Mouse (Mus musculus) erythroblast, embryonic 14.5 days (primary cell): Measurements from ENCODE around the gene Rep15. TPM values are rescaled to one million over a fixed set of nuclear protein-coding genes. Genes with fewer than 3 reads are reported as not detected.

Experiments used
- H3K27me3 ChIP-seq: 2 replicates; pipeline ENCODE4 v1.6.1; 2012; ENCODE audit warnings: inconsistent platforms; ENCODE audit not compliant: control insufficient read depth
- H3K36me3 ChIP-seq: 2 replicates; pipeline ENCODE4 v1.6.1; 2012; ENCODE audit warnings: mild to moderate bottlenecking, inconsistent platforms; ENCODE audit not compliant: control insufficient read depth
- H3K4me1 ChIP-seq: 2 replicates; pipeline ENCODE4 v1.6.1; 2012; ENCODE audit warnings: inconsistent platforms; ENCODE audit not compliant: control insufficient read depth
- H3K4me3 ChIP-seq: replicated peaks from 2 replicates; pipeline ENCODE3; 2012; ENCODE audit warnings: moderate library complexity, mild to moderate bottlenecking, inconsistent platforms
- H3K9me3 ChIP-seq: 2 replicates; pipeline ENCODE4 v1.6.1; 2012; ENCODE audit warnings: low read length, inconsistent platforms, mixed read lengths; ENCODE audit not compliant: control insufficient read depth
- GATA1 ChIP-seq: IDR thresholded peaks from 2 replicates; pipeline ENCODE4 v1.6.1; 2012; ENCODE audit warnings: low read length, inconsistent platforms, mixed read lengths
- TAL1 ChIP-seq: IDR thresholded peaks from 3 replicates; pipeline ENCODE4 v1.6.1; 2012; ENCODE audit warnings: low read length, inconsistent platforms, mixed read lengths
- polyA plus RNA-seq: library from polyadenylated mRNA; stranded (reverse); fragments of >175 nt; gene quantifications from 2 replicates; pipeline ENCODE4 v1.2.3, GENCODE M21; 2012

Rep15 gene
- polyA plus RNA-seq, 1 experiment, result not detected

DNA sequence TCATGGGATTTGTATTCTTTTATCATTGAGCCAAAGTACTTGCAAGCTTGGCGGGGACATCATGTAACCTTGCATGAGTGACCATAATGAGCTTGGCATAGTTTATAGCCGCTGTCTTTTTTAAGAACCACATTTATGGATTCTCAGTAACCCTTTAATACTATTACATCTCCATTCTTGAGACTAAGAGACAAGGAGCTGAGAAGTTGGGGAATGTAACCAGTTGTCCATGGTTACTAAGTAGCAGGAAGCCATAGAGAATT lies 9.3 kb upstream of the Rep15 start:
- no peak overlapping the region for H3K4me3 ChIP-seq
- H3K36me3 ChIP-seq, result peaks cover 2% of the 10 kb centered on the region; the same call in 1 of the 2 replicates
- 0 out of 2 replicates have a peak, but pooled peaks cover 3% of the 10 kb centered on the region for H3K4me1 ChIP-seq
- TF ChIP-seq TAL1 (no peak), GATA1 (no peak)
- H3K9me3 ChIP-seq, result no peaks in the 10 kb centered on the region
- no peaks in the 10 kb centered on the region for H3K27me3 ChIP-seq

DNA sequence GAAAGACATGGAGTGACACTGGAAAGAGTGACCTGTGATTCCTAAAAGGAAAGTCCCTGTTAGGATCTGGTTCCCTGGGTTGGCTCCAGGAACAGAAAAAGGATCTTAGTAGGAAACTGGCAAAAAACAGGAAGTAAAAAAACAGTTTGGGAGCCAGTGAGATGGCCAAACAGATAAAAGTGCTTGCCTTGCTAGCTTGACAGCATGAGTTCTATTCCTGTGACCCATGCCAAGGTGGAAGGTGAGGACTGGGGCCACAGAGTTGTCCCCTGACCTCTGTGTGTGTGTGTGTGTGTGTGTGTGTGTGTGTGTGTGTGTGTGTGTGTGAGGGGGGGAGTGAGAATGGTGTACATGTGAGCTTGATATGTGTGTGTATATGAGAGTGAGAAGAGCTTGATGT lies 8.8 kb upstream of the Rep15 start:
- TF ChIP-seq GATA1 (no peak), TAL1 (no peak)
- peaks cover 2% of the 10 kb centered on the region; the same call in 1 of the 2 replicates for H3K36me3 ChIP-seq
- H3K4me1 ChIP-seq, result 0 out of 2 replicates have a peak, but pooled peaks cover 3% of the 10 kb centered on the region
- H3K27me3 ChIP-seq, result no peaks in the 10 kb centered on the region
- H3K9me3 ChIP-seq, result no peaks in the 10 kb centered on the region
- H3K4me3 ChIP-seq, result no peak overlapping the region

DNA sequence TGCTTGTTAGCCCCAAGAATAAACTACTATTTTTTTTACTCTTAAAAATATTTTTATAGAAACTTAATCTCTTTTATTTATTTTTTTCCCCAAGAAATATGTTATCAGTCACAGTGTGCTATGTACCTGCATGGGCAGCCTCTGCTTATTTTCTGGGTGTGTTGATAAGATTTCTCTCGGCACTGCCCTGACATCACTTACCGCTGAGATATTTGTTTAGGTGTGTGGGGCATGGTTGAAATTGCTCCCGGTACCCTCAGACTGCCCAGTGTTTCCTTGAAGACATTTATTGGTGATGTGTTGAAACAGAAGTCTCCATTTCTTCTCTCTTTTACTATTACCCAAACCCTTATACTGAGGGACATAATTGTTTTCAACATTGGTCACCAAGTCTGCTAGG lies 7.6 kb upstream of the Rep15 start:
- TF ChIP-seq GATA1 (no peak), TAL1 (no peak)
- H3K4me3 ChIP-seq, result no peak overlapping the region
- H3K9me3 ChIP-seq, result no peaks in the 10 kb centered on the region
- H3K4me1 ChIP-seq, result 0 out of 2 replicates have a peak, but pooled peaks cover 2% of the 10 kb centered on the region
- no peaks in the 10 kb centered on the region for H3K27me3 ChIP-seq
- peaks cover 4% of the 10 kb centered on the region; the same call in 1 of the 2 replicates for H3K36me3 ChIP-seq

DNA sequence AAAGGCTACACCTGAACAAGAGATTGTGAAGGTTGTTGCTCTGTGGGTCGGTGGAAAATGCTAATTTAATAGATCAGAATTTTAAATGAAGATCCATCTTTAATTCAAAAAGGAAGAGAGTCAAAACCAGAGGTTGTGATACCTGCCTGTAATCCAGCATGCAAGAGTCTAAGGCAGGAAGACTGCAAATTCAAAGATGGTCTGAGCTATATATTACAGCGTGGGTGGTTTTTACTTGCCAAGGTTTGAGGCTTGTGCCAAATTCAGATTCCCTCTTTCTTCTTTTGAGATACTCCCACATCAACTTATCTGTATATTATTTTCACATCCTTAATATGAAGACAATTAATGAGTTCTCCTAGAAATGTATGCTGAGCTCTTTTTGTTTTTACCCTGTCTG lies 4.0 kb upstream of the Rep15 start:
- Histone ChIP-seq H3K4me3 (no peak overlapping the region), H3K9me3 (no peaks in the 10 kb centered on the region), H3K36me3 (peaks cover 6% of the 10 kb centered on the region; the same call in 1 of the 2 replicates), H3K4me1 (no peaks in the 10 kb centered on the region), H3K27me3 (no peaks in the 10 kb centered on the region)
- no peak for TF ChIP-seq TAL1
- no peak for TF ChIP-seq GATA1

DNA sequence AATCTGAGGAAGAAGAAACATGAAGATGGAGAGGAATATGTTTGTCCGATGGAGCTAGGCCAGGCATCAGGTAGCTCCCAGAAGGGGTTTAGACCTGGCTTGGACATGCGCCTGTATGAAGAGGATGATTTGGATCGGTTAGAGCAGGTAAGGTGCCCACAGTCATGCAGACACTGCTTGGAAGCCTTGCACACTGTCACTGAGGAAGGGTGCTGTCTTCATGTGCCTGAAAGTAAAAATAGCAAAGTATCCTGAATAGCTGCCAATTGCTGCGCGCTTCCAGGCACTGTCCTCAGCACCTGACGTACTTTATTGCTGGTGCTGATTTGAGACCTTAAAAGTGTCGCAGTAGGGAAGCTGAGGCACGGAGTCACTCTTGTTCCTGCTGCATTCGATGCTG lies 2.8 kb upstream of the Rep15 start:
- TF ChIP-seq GATA1, result no peak
- no peak overlapping the region for H3K4me3 ChIP-seq
- peaks cover 6% of the 10 kb centered on the region; the same call in 1 of the 2 replicates for H3K36me3 ChIP-seq
- no peaks in the 10 kb centered on the region for H3K27me3 ChIP-seq
- H3K4me1 ChIP-seq, result no peaks in the 10 kb centered on the region
- H3K9me3 ChIP-seq, result no peaks in the 10 kb centered on the region

DNA sequence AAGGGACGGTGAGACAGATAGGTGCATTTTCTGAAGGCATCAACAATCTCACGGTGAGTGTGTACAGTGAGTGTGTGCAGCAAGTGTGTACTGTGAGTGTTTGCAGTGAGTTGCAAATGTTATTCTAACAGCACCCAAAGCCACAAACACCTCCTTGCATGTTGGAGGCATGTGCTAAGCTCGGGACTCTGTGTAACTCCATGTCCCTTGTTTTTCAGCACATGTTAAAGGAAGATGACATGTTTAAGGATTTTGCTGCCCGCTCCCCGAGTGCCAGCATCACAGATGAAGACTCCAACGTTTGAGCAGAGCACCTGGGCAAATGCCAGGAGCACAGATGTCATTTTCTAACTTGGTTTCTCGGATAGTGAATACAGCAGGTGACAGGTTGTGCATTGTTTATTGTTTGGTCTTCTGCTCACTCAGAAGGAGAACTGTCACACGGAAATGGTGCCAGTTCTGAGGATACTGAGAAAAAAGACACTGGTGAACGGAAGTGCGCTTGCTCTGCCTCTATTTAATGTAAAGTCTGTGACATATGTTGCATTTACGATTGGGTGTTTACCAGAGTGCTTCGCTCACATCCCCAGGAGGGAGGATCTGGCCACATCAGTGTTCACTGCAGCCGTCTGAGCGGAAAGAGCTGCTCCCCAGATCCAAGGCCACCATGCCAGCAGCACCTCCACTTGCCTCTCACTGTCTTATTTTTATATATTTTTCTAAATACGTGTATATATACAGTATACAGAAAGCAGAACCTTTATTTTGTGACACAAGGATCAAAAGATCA lies 2.1 kb upstream of the Rep15 start:
- TF ChIP-seq TAL1, result no peak
- TF ChIP-seq GATA1, result no peak
- Histone ChIP-seq H3K4me3 (no peak overlapping the region), H3K36me3 (peaks cover 6% of the 10 kb centered on the region; the same call in 1 of the 2 replicates), H3K4me1 (no peaks in the 10 kb centered on the region), H3K9me3 (no peaks in the 10 kb centered on the region), H3K27me3 (no peaks in the 10 kb centered on the region)

DNA sequence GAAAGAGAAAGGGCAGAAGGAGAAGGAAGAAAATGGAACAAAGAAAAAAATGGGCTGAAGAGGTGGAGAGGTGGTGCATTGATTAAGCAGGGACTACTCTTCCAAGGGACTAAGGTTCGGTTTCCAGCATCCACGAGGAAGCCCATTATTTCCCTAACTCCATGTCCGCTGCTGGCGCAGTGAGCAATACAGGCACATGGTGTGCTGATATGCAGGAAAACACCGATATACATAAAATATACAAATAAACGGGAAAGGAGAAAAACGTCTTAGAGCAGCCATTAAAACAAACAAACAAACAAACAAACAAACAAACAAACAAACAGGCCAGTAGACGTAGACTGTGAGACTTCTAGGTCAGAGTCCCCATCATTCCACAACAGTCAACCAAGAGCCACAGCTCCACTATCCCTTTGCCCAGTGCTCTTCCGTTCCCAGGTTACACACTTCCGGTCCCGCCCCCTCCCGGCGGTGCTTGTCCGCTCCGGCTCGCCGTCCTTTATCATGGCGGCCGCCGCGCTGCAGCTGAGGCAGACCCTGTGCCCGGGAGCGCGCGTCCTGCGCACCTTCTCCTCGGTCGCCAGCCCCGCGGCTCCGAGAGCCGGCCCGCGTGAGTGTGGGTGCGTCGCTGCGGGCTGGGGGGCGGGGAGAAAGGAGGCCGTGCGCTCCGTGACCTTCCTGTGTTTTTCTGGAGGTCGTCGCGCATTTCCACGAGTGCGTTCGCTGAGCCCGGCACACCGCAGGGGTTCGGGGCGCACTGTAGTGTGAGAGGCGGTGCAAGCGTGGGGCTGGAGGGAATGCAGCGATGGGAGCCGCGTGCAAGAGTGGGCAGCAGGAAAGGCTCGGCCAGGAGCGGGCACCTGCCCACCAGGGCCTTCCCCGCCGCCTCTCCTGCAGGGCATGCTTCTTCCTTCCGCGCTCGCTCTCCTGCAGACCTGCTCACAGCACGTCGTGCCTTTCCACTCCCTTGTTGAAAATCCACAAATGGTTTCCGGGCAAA lies 10.2 kb downstream of the Rep15 start, which contains the start of gene Mrps35:
Gene Mrps35, plus strand, starts transcription at position 474 of the 1,000 bp plus-strand sequence.
- Histone ChIP-seq H3K36me3 (peaks cover 11% of the 10 kb centered on the region), H3K4me1 (peaks cover 25% of the 10 kb centered on the region), H3K4me3 (peak within 1 kb of the TSS; percentile 97), H3K9me3 (no peaks in the 10 kb centered on the region), H3K27me3 (peaks cover 6% of the 10 kb centered on the region)
- TF ChIP-seq TAL1, result no peak
- TF ChIP-seq GATA1, result no peak

DNA sequence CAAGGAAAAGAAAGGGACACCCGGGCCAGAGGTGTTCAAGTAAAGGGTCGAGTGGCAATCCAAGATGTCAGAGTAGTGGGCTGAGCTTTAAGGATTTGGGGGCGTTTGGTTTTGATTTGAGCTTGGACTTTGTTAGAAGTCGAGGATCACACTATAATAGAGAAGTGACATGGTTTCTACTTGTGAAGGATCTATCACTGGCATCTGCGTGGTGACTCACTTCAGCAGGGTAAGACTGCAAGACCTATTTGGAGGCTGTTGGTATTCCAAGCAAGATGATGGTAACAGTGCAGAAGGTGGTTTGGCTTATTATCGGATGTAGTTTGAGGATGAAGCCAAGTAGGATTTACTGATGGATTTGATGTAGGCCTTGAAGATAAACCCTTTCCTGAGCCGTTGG lies 11.2 kb downstream of the Rep15 start:
- no peak for TF ChIP-seq TAL1
- TF ChIP-seq GATA1, result no peak
- peaks cover 25% of the 10 kb centered on the region for H3K4me1 ChIP-seq
- no peaks in the 10 kb centered on the region for H3K9me3 ChIP-seq
- H3K27me3 ChIP-seq, result peaks cover 6% of the 10 kb centered on the region
- H3K36me3 ChIP-seq, result peaks cover 18% of the 10 kb centered on the region
- H3K4me3 ChIP-seq, result peak overlapping the region; percentile 97
